Mouse (Mus musculus): Measurements from ENCODE around the gene Rpl35. TPM values are rescaled to one million over a fixed set of nuclear protein-coding genes. Genes with fewer than 3 reads are reported as not detected.

Rpl35 gene
- 789 and 1,020 TPM in 2 replicates for polyA plus RNA-seq (2015; fragmentation: Nextera tagmentation; extraction: Ambion mirVana)

- Histone ChIP-seq H3K4me2 (ENCODE audit: low read depth, low read length) (peak within 1 kb of the TSS; percentile 96), H3K4me3 (replicated peaks; ENCODE audit: low read length) (peak within 1 kb of the TSS; percentile 84), H3K27me3 (ENCODE audit: control insufficient read depth, insufficient read depth, low read length) (no peaks in the 10 kb centered on the region), H3K9me3 (replicated peaks; ENCODE audit: control insufficient read depth, low read length) (no peaks in the 10 kb centered on the region), H3K4me1 (ENCODE audit: control insufficient read depth, insufficient read depth, low read length) (peaks cover 38% of the 10 kb centered on the region), H3K27ac (ENCODE audit: low read length) (peak within 1 kb of the TSS; percentile 74), H3K36me3 (ENCODE audit: control insufficient read depth, insufficient read depth, low read length) (peaks cover 19% of the 10 kb centered on the region; the same call in 1 of the 2 replicates), H3K9ac (ENCODE audit: low read length) (peak within 1 kb of the TSS; percentile 85)
- no peak for ATAC-seq (ENCODE audit: insufficient read depth, low FRiP score)
- WGBS: 11% methylated on average over 15 of the region's 15 CpGs
Measured at GRCm38 (mm10) chr2:39005574-39006079, at the start of gene Rpl35. TSS of gene Rpl35 (minus strand) at chr2:39005624.

- H3K4me3 ChIP-seq (replicated peaks; ENCODE audit: low read length): no peak overlapping the region
- no peaks in the 10 kb centered on the region for H3K4me1 ChIP-seq (ENCODE audit: control insufficient read depth, insufficient read depth, low read length)
- no peaks in the 10 kb centered on the region for H3K27me3 ChIP-seq (ENCODE audit: control insufficient read depth, insufficient read depth, low read length)
- peaks cover 14% of the 10 kb centered on the region; the same call in 1 of the 2 replicates for H3K36me3 ChIP-seq (ENCODE audit: control insufficient read depth, insufficient read depth, low read length)
- H3K27ac ChIP-seq (ENCODE audit: low read length): no peak overlapping the region
- 92% methylated on average over 1 of the region's 1 CpGs for WGBS
- no peak for ATAC-seq (ENCODE audit: insufficient read depth, low FRiP score)
- H3K9ac ChIP-seq (ENCODE audit: low read length): no peak overlapping the region
- no peaks in the 10 kb centered on the region for H3K9me3 ChIP-seq (replicated peaks; ENCODE audit: control insufficient read depth, low read length)
- H3K4me2 ChIP-seq (ENCODE audit: low read depth, low read length): no peak overlapping the region
Measured at GRCm38 (mm10) chr2:39048515-39048914, 43.1 kb upstream of the Rpl35 start.

DNA sequence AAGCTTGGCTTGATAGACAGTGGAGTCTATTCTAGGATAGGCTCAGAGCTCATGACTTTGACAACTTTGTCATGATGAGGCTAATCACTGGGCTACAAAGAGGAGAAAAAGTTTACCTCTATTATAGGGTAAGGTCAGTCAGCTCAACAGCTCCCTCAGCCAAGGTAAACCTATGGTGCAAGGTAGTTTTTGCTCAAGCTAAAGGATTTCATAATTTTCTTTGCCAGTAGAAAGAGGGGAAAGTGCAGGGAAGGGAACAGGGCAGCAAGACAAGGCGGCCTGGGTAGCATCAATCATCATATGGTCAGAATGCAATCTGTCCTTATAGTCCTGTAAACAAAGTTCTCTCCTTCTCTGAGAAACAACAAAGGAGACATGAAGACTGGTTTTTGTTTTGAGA, 34.8 kb upstream of the Rpl35 start:
- no peak overlapping the region for H3K27ac ChIP-seq (ENCODE audit: low read length)
- H3K4me3 ChIP-seq (replicated peaks; ENCODE audit: low read length): no peak overlapping the region
- H3K9me3 ChIP-seq (replicated peaks; ENCODE audit: control insufficient read depth, low read length): no peaks in the 10 kb centered on the region
- no peaks in the 10 kb centered on the region for H3K4me1 ChIP-seq (ENCODE audit: control insufficient read depth, insufficient read depth, low read length)
- 90% methylated on average over 1 of the region's 1 CpGs for WGBS
- H3K4me2 ChIP-seq (ENCODE audit: low read depth, low read length): no peak overlapping the region
- ATAC-seq (ENCODE audit: insufficient read depth, low FRiP score): no peak
- H3K27me3 ChIP-seq (ENCODE audit: control insufficient read depth, insufficient read depth, low read length): no peaks in the 10 kb centered on the region
- H3K36me3 ChIP-seq (ENCODE audit: control insufficient read depth, insufficient read depth, low read length): peaks cover 12% of the 10 kb centered on the region; the same call in 1 of the 2 replicates
- no peak overlapping the region for H3K9ac ChIP-seq (ENCODE audit: low read length)

DNA sequence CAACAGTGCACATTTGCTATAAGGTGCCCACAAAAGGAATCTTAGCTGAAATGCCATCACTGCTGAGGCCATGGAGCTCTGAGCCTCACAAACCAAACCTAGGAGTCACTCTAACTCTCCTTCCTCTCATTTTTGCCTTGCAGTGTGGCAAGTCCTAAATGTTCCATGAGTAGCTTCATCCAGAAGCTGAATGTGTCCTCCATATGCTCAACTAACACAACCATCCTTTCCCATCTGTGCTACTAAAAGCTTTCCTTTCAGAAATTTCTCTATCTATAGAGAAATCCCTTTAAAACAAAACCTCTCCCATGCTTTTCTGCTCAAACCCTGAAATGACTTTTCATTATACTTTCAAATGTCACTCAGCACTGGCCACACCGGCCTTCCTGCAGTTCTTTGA, 26.2 kb upstream of the Rpl35 start:
- no peaks in the 10 kb centered on the region for H3K4me1 ChIP-seq (ENCODE audit: control insufficient read depth, insufficient read depth, low read length)
- ATAC-seq (ENCODE audit: insufficient read depth, low FRiP score): no peak
- no peaks in the 10 kb centered on the region for H3K9me3 ChIP-seq (replicated peaks; ENCODE audit: control insufficient read depth, low read length)
- no peak overlapping the region for H3K4me3 ChIP-seq (replicated peaks; ENCODE audit: low read length)
- H3K27me3 ChIP-seq (ENCODE audit: control insufficient read depth, insufficient read depth, low read length): no peaks in the 10 kb centered on the region
- WGBS: 91% methylated on average over 1 of the region's 1 CpGs
- H3K36me3 ChIP-seq (ENCODE audit: control insufficient read depth, insufficient read depth, low read length): peaks cover 31% of the 10 kb centered on the region
- H3K4me2 ChIP-seq (ENCODE audit: low read depth, low read length): no peak overlapping the region
- no peak overlapping the region for H3K9ac ChIP-seq (ENCODE audit: low read length)
- no peak overlapping the region for H3K27ac ChIP-seq (ENCODE audit: low read length)

GRCm38 (mm10) chr2:39020004-39020403, 14.6 kb upstream of the Rpl35 start:
- peaks cover 22% of the 10 kb centered on the region for H3K36me3 ChIP-seq (ENCODE audit: control insufficient read depth, insufficient read depth, low read length)
- WGBS: 95% methylated on average over 1 of the region's 1 CpGs
- H3K4me3 ChIP-seq (replicated peaks; ENCODE audit: low read length): no peak overlapping the region
- no peak overlapping the region for H3K9ac ChIP-seq (ENCODE audit: low read length)
- ATAC-seq (ENCODE audit: insufficient read depth, low FRiP score): no peak
- no peak overlapping the region for H3K4me2 ChIP-seq (ENCODE audit: low read depth, low read length)
- no peak overlapping the region for H3K27ac ChIP-seq (ENCODE audit: low read length)
- no peaks in the 10 kb centered on the region for H3K9me3 ChIP-seq (replicated peaks; ENCODE audit: control insufficient read depth, low read length)
- H3K27me3 ChIP-seq (ENCODE audit: control insufficient read depth, insufficient read depth, low read length): no peaks in the 10 kb centered on the region
- H3K4me1 ChIP-seq (ENCODE audit: control insufficient read depth, insufficient read depth, low read length): no peaks in the 10 kb centered on the region

GRCm38 (mm10) chr2:39016581-39016980, 11.2 kb upstream of the Rpl35 start:
- no peaks in the 10 kb centered on the region for H3K4me1 ChIP-seq (ENCODE audit: control insufficient read depth, insufficient read depth, low read length)
- no peak overlapping the region for H3K27ac ChIP-seq (ENCODE audit: low read length)
- no peaks in the 10 kb centered on the region for H3K9me3 ChIP-seq (replicated peaks; ENCODE audit: control insufficient read depth, low read length)
- WGBS: 76% methylated on average over 3 of the region's 3 CpGs
- no peak overlapping the region for H3K4me3 ChIP-seq (replicated peaks; ENCODE audit: low read length)
- no peak overlapping the region for H3K9ac ChIP-seq (ENCODE audit: low read length)
- H3K27me3 ChIP-seq (ENCODE audit: control insufficient read depth, insufficient read depth, low read length): no peaks in the 10 kb centered on the region
- no peak for ATAC-seq (ENCODE audit: insufficient read depth, low FRiP score)
- no peak overlapping the region for H3K4me2 ChIP-seq (ENCODE audit: low read depth, low read length)
- H3K36me3 ChIP-seq (ENCODE audit: control insufficient read depth, insufficient read depth, low read length): peaks cover 6% of the 10 kb centered on the region; the same call in 1 of the 2 replicates

DNA sequence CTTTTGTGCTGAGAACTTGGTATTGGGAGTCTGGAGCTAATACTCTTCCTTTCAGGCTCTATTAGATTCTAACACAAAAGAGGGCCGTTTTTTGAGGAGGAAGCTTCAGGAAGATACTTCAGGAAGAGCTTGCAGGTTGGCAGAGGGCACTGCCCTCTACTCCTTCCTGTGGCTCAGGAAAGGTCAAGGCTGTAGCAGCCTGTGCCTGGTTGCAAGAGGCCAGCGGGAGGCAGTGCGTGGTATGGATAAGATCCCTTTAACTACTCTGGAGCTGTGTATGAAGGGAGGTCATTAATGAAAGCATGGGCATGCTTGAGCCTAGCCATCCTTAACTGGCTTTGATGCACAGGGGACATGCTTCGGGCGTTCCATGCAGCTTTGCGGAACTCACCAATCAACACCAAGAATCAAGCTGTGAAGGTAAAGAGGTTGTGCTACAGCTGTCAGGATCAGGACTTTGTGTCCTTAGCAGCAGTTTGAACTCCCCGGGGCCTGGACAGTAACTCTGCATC, 7.4 kb upstream of the Rpl35 start:
- H3K4me3 ChIP-seq (replicated peaks; ENCODE audit: low read length): no peak overlapping the region
- 0 out of 2 replicates have a peak, but pooled peaks cover 6% of the 10 kb centered on the region for H3K36me3 ChIP-seq (ENCODE audit: control insufficient read depth, insufficient read depth, low read length)
- H3K27me3 ChIP-seq (ENCODE audit: control insufficient read depth, insufficient read depth, low read length): no peaks in the 10 kb centered on the region
- H3K27ac ChIP-seq (ENCODE audit: low read length): no peak overlapping the region
- no peak overlapping the region for H3K4me2 ChIP-seq (ENCODE audit: low read depth, low read length)
- H3K9ac ChIP-seq (ENCODE audit: low read length): no peak overlapping the region
- peaks cover 17% of the 10 kb centered on the region for H3K4me1 ChIP-seq (ENCODE audit: control insufficient read depth, insufficient read depth, low read length)
- H3K9me3 ChIP-seq (replicated peaks; ENCODE audit: control insufficient read depth, low read length): no peaks in the 10 kb centered on the region
- no peak for ATAC-seq (ENCODE audit: insufficient read depth, low FRiP score)
- WGBS: 92% methylated on average over 7 of the region's 7 CpGs

- Histone ChIP-seq H3K27me3 (ENCODE audit: control insufficient read depth, insufficient read depth, low read length) (no peaks in the 10 kb centered on the region), H3K36me3 (ENCODE audit: control insufficient read depth, insufficient read depth, low read length) (0 out of 2 replicates have a peak, but pooled peaks cover 6% of the 10 kb centered on the region), H3K9me3 (replicated peaks; ENCODE audit: control insufficient read depth, low read length) (no peaks in the 10 kb centered on the region), H3K4me3 (replicated peaks; ENCODE audit: low read length) (no peak overlapping the region), H3K27ac (ENCODE audit: low read length) (no peak overlapping the region), H3K9ac (ENCODE audit: low read length) (no peak overlapping the region), H3K4me1 (ENCODE audit: control insufficient read depth, insufficient read depth, low read length) (peaks cover 20% of the 10 kb centered on the region), H3K4me2 (ENCODE audit: low read depth, low read length) (no peak overlapping the region)
- 84% methylated on average over 3 of the region's 3 CpGs for WGBS
- ATAC-seq (ENCODE audit: insufficient read depth, low FRiP score): no peak
Measured at GRCm38 (mm10) chr2:39011971-39012370, 6.5 kb upstream of the Rpl35 start.

DNA sequence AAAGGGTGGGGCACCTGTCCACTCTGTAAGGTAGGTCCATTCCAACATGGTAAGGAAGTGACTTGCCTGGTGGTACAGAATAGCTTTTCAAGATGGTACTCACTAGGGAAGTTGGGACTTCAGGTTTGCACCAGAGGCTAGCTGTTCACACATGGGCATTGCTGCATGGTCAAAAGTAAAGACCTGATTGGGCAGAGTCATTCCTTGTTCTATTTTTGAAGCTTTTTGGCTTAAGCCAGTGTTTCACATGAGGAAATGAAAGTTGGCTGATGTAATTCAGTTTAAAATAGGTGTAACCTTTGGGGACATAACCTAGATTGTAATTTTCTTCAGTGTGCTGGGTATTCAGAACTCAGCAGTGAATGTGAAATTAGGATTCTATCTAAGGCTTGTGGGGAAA, 5.8 kb upstream of the Rpl35 start:
- Histone ChIP-seq H3K27ac (ENCODE audit: low read length) (no peak overlapping the region), H3K9ac (ENCODE audit: low read length) (no peak overlapping the region), H3K36me3 (ENCODE audit: control insufficient read depth, insufficient read depth, low read length) (0 out of 2 replicates have a peak, but pooled peaks cover 6% of the 10 kb centered on the region), H3K4me3 (replicated peaks; ENCODE audit: low read length) (no peak overlapping the region), H3K9me3 (replicated peaks; ENCODE audit: control insufficient read depth, low read length) (no peaks in the 10 kb centered on the region), H3K27me3 (ENCODE audit: control insufficient read depth, insufficient read depth, low read length) (no peaks in the 10 kb centered on the region), H3K4me1 (ENCODE audit: control insufficient read depth, insufficient read depth, low read length) (peaks cover 21% of the 10 kb centered on the region), H3K4me2 (ENCODE audit: low read depth, low read length) (no peak overlapping the region)
- ATAC-seq (ENCODE audit: insufficient read depth, low FRiP score): no peak

Measured in stomach, embryonic 16.5 days (tissue).